Mouse (Mus musculus) R1 (cell line): ENCODE data around the gene Kcnb1.

ENCODE experiments used
- DNase-seq: peaks from one replicate; pipeline ENCODE4 v3.0.0-alpha.2; 2018; ENCODE audit warnings: low read depth, low spot score

The Kcnb1 gene

DNA sequence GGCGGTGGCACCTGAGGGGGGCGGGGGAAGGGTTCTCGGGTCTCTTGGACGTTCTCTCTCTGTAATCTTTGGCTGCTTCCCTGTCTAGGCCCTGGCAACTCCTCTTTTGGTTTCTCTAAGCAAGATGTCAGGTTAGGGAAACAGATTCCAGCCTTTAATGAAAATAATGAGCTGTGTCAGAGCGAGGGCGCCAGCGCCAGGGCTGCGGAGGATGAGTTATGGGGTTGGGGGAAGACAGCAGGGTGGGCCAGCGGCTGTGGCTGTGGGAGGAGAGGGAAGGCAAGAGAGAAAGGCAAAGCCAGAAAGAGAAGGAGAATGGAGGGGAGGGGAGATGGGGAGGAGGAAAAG, 60.4 kb downstream of the Kcnb1 start:
- no peak for DNase-seq

DNA sequence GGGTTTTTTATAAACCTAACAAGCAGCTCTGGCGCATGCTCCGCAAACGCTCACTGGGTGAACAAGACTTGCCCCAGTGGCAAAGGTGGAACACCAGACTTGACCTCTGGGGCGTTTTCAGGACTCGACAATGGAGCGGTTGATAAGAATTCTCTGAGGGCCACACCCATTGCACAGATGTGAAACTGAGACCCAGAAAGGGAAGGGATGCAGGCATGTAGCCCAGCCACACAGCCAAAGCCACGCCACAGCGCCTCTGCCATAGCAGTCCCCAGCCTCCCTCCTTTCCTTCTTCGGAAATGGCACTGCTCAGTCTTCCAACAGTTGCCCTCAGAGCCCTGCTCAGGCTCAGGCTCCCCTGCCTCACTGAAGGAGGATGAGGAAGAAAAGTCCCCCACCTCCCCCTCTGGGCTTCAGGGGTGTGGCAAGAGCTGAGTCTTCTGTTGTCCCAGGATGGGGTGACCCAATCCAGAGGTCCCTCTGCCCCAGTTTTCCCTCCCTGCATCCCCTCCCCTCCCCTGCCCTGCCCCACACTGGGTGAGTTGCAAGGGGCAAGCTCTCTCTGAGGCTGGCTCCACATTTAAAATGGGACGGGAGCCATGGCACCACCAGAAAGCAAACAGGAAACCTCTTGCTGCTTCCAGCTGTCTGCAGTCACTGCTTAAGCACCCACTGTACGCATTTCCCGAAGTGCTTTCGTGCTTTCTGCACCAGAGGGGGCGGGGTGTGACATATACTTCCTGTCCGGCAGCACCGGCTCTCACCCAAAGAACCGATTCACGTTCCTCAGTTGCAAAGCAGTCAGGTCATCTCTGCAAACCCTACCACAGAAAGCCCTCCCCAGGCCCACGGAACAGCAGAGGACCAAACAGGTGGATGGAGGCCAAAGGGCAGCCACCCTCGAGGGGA, 61.0 kb downstream of the Kcnb1 start:
- peak; percentile 72 for DNase-seq

DNA sequence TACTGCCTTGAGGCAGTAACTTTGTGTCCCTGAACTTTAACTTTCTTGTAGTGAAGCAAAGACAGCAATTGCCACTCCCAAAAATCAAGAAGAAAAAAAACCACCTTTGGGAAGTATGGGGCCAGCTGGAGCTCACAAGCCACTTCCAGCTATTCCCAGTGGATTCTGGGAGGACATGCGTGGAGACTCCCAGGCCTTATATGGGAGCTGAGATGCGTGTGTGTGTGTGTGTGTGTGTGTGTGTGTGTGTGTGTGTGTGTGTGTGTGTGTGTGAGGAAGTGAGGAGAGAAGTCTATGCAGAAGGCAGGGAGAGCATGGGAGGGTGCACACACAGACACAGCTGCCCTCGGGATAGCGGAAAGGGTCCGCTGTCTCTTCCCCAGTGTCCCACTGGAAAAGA, 62.6 kb downstream of the Kcnb1 start:
- DNase-seq: no peak

DNA sequence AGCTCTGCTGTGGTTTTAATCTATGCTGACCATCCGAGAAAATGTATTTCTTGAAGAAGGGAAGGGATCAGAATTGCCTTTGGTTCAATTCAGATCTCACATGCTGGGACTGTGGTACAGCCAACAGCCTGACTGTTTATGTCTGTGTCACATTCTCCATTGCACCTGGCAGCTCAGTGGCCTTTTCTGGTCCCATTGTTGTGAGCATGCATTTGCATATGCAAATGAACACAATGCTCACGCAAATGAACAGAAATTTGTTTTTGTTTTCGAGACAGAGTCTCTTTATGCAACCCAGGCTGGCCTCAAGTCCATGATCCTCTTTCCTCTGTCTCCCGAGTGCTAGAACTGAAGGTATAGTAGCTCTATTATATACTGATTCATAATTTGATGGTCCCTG, 64.2 kb downstream of the Kcnb1 start:
- peak; percentile 37 for DNase-seq

DNA sequence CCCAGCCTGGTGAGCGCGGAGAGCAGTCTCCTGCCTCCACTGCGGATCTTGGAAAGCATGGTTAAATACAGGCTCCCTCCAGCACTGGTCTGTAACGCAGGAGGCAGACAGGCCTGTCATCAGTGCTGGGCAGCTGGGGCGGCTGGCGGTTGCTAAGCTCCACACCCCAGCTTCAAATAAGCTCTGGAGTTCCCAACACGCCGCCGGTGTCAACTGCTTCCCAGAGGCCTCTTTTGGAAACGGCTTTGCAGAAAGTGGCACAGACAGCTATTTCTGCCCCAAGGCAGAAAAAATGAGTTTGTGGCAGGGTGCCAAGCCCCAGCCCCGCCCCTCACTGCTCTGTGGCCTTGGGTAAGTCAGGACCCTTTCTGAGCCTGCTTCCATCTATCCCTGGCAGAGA, 66.0 kb downstream of the Kcnb1 start:
- DNase-seq: no peak

DNA sequence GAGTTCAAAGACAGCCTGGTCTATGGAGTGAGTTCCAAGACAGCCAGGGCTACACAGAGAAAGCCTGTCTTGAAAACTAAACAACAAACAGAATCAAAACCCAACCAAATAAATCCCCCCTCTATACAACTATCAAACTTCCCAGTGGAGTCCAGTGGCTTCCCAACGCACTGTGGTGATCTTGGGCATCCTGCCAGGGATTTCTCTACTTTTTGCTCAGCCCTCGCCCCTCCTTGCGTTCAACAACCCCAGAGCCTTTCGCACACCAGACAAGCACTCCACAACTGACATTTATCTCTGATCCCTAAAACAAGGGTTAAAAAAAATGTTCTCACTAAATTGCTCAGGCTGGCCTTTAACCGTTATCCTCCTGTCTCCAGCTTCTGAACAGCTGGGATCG, 67.2 kb downstream of the Kcnb1 start:
- no peak for DNase-seq

DNA sequence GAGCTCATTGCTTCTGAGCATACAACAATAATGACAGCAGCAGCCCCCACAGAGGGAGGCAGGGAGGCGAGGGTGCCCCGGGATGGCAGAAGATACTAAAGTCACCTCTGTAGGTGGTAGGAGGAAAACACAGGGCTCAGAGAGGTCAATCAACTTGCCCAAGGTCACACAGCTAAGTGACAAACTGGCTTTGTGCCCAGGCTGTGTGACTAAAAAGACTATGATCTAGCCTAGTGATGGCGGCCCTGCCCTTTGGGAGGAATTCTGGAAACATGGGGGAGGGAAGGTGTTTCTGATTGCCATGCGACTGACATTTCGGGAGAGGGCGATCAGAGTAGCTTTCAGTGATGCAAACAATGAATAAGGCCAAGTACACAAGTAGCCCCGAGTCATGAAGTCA, 68.0 kb downstream of the Kcnb1 start:
- no peak for DNase-seq

DNA sequence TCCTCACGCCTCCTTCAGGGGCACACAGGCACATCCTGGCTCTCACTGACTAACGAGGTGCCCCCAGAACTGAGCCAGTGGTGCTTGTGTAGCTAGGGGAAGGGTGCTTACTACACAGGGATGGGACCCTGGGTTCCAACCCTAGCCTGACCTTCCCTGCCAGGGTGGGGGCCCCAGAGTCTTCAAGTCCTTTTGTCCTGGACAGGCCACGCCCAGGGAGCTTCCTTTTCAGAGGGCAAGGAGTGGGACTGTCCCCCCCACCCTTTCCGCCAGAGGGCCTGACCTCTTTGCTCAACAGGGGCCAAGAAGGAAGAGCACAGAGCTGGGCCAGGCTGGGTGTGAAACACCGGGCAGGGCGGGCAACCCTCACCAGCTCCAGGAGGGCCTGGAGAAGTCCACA, 68.7 kb downstream of the Kcnb1 start:
- no peak for DNase-seq

DNA sequence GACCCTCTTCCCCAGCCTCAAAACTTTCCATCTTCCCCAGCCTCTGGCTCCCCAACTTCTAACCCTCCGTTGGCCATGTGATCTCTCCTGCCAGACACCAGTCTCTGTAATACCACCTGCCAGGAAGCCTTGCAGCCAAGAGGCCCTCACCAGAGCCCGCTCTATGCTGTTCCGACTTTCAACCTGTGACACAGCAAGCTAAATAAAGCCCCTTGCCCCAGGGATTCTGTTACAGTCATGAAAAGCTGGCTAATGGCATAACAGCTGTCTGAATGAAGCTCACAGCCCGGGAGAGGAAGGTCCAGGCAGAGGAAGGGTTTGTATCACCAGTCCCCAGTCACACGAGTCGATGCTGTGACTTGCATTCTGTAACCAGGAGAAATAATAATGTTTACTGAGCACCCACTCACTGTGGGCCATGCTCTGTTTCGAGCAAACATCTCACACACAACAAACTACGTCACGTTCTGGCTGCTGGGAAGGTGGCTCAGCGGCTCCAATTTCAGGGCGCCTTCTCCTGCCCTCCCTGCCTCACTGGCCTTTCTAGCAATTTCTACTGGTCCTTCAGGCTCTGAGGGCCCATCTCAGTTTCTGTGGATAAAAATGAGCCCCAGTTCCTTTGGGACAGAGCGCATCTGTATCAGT, 69.6 kb downstream of the Kcnb1 start:
- no peak for DNase-seq

DNA sequence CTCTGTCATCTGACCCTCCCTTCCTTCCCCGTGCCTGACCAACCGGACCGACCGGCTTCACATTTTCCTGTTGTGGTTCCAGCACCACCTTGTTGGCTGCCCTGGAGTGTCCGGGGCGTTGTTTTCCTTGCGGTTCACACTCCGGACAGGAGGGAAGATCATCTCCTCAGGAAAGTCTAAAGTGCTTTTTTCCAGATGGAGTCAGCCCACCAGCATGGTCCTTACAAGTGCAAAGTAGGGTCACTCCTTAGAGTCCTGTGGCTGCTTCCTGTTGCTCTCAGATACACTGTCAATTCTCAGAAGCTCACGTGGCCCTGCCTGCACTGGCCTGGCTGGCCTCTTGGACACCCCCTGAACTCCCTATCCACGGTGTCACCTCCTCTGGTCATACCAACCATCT, 71.9 kb downstream of the Kcnb1 start:
- DNase-seq: no peak

DNA sequence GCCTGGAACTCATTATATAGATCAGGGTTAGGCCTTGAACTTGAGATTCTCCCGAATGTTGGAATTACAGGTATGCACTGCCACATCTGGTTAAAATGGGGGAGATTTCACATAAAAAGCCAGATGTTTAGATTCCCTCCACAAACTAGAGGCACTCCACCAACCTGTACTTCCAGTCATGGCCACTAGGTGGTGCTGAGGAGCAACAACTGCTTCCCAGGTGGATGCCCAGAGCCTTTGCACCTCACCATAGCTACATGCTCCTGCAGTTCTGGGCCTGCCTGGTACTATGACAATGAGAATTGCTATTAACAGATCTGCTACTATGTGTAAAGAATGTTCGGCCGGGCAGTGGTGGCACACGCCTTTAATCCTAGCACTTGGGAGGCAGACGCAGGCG, 77.2 kb downstream of the Kcnb1 start:
- peak; percentile 76 for DNase-seq

DNA sequence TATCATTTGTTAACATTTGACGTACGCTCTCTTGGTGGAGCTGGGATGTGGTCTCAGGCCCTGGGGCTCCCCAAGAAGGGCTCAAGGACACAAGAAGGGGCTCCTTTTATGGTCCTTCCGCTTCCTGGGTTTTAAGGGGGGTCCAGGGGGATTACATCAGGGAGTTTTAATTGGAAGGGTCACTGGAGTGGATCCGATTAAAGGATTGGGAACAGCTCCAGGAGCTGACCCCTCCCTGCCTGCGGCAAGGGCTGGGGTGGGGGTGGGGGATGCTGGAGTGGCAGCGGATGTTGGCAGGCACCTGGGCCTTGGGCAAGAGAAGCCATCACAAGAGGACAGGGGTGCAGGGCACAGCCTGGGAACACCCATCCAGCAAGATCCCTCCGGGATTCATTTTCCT, 77.7 kb downstream of the Kcnb1 start:
- DNase-seq: no peak

DNA sequence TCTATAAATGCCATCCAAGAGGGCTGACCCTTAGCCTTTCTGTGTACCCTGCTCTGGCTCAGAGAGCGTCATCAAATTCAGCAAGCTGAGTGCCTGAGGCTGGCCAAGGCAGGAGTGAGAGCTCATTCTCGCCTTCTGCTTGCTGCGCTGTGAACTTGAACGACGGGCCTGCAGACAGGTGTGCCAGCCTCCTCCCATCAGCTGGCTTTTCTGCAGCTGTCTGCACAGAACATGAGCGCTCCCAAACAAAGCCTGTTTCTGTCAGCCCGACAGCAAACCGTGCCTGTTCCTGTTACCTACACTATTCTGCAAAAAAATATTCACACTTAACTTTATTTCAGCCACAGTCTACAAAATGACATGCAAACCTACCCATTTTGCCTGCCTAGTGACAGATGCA, 80.4 kb downstream of the Kcnb1 start:
- no peak for DNase-seq

DNA sequence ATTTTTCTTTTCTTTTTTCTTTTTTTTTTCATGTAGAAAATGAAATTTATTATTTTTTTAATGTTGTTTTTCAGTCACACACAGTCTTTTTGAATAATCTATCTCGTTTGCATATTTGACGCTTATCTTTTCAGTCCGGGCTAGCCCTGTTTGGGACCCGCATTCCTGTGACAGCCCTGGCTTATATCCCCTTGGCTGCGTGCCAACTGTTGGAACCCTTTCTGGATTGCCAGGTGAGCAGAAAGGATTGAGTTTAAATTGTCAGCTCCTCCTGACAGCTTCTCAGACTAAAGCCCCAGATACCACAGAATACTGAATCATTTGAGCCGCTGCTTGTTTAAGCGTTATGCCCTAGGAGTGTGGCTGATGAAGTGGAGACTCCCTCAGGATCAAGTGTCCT, 86.4 kb downstream of the Kcnb1 start:
- DNase-seq: no peak

DNA sequence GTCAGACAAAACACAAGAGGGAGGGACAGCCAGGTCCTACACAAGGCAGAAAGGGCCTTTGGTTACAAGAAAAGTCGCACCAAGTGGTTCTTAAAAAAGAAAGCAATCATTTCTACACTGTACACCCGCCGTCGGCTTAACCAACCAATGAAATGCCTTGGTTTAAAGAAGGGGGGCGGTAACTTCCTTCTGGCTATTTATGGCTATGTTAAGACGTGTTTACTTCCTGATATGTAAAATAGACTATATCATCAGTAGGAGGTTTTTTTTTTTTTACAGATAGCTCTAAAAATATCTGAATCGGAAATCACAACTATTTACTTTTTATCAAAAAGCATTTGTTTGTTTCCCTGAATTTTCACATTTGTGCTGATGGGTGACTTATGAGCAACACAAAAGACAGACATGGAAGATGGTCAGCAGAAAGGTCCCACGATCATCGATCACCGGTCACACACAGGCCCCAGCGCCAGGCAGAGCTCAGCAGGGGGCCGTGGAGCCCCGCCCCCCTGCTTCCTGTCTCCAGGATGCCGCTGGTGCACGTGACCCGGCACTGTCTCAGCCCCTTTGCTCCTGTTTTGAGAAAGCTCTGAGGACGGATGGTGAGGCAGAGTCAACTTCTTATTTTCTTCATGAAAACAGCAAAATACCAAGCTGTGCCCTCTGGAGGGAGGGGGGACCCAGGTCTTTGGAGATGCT, 88.1 kb downstream of the Kcnb1 start:
- DNase-seq: peak; percentile 77

DNA sequence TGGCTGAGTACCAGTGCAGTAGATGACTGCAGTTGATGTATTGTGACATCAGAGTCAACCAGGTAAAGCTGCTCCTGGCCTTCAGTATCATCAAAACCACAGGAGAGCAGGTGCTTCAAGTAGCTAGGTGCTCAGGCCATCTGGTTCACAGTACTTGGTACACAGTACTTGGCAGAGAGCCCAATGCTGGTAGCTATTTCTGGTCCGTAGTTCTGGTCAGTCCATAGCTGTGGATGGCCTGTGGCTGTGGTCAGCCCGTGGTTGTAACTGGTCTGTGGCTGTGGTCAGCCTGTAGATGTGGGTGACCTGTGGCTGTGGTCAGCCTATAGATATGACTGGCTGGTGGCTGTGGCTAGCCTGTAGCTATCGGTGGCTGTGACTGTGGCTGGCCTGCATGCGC, 95.3 kb downstream of the Kcnb1 start:
- DNase-seq: no peak

DNA sequence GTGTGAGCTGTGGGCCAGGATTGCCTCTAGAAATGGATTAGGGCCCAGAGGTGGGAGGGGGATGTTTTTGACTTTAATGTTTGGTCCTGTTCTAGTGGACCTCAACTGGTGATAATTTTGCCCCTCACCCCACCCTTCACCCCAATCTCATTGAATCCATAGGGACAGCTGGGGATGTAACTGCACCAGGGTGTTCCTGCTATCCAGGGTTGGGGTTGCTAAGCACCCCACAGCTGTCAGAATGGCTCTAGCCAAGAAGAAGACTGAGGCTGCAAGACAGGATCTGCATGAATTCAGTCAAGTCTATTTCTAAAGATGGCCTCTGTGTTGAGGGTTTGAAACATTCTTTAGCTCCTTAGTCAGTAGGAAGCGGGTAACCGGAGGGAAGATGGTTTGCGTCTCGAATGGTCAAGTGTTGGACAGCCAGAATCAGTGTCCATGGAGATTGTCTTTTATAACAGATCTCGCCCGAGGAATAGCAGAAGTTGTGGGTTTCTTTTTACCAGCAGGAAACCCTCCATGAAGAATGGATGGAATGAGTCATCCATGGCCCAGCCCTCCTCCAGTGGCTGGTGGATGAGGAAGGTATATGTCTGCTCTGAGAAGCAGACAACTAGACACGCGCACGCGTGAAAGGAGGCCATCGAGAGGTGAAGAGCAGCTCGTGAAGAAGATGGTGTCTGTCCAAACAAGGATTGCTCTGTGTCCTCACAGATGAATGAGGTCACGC, 96.6 kb downstream of the Kcnb1 start:
- no peak for DNase-seq

DNA sequence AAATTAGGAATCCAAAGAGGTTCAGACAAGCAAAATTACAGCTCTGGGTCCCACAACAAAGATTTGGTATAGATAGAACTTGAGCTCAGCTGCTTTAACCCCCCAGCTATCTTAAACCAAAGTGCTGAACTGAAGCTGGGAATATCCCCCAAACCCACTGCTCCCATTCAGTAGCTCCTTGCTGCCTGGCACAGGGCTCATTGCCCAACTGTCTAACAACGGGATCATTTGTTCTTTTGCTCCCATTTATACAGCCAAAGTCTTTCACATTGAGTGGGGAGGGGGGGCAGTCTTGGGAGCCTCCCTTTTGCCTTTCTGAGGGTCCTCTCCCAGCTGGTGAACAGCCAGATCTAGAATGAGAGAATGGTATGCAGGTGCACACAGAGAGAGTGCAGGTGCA, 99.7 kb downstream of the Kcnb1 start:
- DNase-seq: no peak

DNA sequence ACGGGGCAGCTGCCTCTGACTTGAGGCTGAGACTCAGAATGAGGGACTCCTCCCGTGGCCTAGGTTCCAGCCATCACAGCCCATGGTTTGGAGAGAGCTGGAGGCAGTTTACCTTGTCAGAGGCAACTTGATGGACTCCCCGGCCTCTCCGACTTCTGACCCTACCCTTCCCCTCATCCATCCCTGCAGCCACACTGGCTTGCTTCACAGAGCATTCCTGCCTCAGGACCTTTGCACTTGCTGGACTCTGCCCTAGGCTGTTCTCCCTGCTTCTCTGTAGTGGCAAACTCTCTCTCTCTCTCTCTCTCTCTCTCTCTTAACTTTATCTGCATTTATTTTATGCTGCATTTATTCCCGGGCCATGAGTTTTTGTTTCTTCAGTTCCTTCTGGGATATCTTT, 103.1 kb downstream of the Kcnb1 start:
- no peak for DNase-seq

DNA sequence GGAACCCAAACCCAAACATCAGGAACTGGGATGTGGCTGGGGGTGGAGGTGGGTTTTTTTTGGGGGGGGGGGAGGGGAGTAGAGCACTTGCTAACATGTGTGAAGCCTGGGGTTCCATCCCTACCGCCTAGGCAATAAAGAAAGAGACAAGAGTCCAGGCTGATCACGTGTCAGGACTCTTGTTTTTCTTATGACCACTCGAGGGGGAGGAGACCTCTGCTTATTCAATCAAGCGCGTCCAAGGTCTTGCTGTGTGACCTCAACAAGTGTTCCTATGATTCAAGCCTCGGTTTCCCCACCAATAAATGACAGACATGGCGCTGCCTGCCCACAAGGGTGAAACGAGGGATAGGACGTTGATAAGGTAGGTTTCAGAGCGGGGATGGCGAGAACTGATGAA, 103.9 kb downstream of the Kcnb1 start:
- DNase-seq: no peak

DNA sequence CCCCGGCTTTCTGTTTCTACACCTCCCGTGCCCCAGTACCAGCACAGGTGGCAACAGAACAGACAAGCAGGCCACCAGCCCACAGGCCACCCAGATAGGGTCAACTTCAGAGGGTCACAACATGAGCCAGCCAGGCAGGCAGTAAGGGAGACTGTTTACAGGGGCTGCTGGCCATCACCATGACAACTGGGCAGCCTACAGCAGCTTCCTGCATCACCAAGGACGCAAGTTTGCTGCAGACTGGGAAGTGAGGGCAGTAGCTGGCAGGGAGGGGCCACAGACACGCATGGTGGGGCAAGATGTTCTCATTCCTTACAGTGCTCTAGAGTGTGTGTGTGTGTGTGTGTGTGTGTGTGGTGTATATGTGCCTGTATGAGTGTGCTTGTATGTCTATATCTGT, 108.3 kb downstream of the Kcnb1 start:
- DNase-seq: no peak

DNA sequence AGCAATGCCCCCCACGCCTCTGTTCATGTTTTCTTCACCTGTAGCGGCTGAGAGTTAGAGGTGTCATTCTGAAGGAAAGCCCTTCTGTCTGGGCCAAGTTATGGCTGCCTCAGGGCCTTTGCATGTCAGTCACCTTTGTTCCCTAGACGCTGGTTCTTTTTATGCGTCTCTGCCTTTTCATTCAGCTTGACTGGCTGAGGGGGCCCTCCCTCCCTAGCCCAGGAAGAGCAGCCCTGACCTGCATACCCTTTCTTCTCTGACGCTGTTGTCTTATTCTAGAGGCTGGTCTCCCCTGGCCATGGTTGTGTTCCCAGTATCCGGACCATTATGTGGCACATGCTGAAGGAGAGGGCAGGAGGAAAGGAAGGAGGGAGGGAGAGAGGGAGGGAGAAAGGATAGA, 108.8 kb downstream of the Kcnb1 start:
- DNase-seq: no peak
